Mouse (Mus musculus): ENCODE measurements around the gene 4930548H24Rik. TPM values are rescaled to one million over a fixed set of nuclear protein-coding genes. Genes with fewer than 3 reads are reported as not detected.
"Not testable (repeated sequence)": the region's sequence is repeated elsewhere in the genome, so short reads cannot be mapped to it uniquely, and the experiment has no call there.

4930548H24Rik gene
- total RNA-seq (2022), result under 1 TPM in 1 of 4 experiments, not detected in 3; 0.17 TPM

DNA sequence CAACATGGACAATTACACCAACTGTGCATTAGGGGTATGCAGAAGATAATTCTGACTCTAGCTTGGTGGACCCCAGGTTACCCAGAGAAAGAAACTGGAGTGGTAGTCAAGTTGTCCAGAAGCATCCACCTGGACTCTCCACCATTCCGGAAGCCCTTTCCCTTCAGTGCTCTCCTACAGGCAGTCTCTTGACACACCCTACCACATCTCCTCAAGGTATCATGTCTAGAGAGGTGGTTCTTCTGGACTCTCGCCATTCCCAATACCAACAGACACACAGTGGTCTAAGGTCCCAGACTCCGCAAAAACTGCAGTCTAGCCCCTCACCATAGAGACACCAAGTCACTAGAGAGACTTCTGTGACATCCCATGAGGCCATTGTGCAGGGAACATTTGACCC is at the start of gene 4930548H24Rik:
TSS of gene 4930548H24Rik (plus strand) at position 301 of the 400 bp plus-strand sequence.
- no peak for DNase-seq (ENCODE audit: low spot score in 2 of 2)

DNA sequence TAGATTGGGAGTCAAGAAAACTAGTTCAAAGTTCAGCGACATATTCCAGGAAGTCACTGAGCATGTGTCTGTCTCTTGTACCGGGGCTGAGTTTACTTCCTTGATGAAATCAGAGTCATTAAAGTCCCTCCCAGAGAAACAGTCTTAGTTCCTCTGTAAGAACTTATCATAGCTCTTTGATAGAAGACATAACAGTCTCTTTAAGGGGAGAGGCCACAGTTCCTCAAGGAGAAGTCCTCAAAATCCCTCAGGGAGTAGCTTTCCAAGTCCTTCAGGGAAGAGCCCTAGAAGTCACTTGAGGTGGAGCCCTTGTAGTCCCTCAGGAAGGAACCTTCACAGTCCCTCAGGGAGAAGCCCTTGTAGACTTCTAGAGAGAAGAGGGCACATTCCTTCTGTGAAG is 34.2 kb upstream of the 4930548H24Rik start:
- DNase-seq (ENCODE audit: low spot score in 2 of 2), result no peak

DNA sequence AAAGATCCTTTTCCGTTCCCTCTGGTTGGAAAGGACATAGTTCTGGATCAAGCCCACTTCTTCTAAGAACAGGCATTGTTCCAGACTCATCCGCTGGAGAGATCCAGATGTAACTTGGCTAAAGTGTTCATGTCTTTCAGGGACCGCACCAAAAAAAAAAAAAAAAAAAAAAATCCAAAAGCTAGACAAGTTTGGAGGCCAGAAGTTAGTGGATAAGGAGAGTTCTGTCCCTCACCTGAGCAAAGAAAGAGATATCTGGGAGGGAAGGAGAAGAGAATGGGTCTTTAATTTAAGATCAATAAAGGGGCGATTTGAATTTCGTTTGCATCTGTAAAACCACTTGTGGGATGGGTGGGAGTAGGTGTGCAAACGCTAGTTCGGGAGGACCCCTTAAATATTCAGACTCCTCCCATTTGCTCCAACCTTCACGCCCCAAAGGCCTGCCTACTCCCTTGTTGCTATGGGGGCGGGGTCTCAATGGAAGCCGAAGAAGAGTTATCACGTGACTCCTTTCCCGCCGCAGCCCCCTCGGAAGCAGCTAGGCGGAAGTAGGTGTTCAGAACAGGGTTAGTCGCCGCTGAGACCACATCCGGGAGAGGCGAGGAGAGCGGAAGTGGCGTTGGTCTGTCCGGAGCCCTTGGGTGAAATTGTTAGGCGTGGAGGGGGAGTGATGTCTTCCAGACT is 33.5 kb upstream of the 4930548H24Rik start, which contains the start of gene Zfp512:
TSS of gene Zfp512 (plus strand) at position 554 of the 684 bp plus-strand sequence.
- peak; percentile 70 to 95 for DNase-seq (ENCODE audit: low spot score in 2 of 2)

- no peak for DNase-seq (ENCODE audit: low spot score in 2 of 2)
These were observed 33.0 kb upstream of the 4930548H24Rik start for GRCm38 (mm10) chr5:31452562-31452878.

GRCm38 (mm10) chr5:31452886-31453410 is 32.6 kb upstream of the 4930548H24Rik start:
- DNase-seq (ENCODE audit: low spot score in 2 of 2), result no peak

DNA sequence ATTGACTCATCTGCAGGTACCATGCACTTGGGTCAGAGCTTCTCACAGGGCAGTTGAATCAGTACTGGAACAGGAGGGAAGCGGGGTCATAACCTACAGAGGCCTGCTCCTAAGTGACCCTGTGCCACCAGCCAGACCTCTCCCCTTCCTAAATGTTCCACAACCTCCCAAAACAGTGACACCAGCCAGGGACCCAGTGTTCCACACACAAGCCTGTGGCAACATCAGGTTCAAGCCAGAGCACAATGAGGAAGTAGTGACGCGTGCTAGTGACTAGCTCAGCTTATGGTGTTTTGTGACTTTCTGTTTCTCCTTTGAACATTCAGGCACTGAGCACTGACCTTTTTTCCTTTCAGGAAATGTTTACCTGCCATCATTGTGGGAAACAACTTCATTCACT is 17.7 kb upstream of the 4930548H24Rik start:
- DNase-seq (ENCODE audit: low spot score in 2 of 2), result no peak

- no peak for DNase-seq (ENCODE audit: low spot score in 2 of 2)
These were observed 15.8 kb upstream of the 4930548H24Rik start for GRCm38 (mm10) chr5:31469711-31470110.

- DNase-seq (ENCODE audit: low spot score in 2 of 2), result no peak
These were observed 15.2 kb upstream of the 4930548H24Rik start for GRCm38 (mm10) chr5:31470334-31470733.

GRCm38 (mm10) chr5:31480536-31480935 is 5.0 kb upstream of the 4930548H24Rik start:
- no peak for DNase-seq (ENCODE audit: low spot score in 2 of 2)

DNA sequence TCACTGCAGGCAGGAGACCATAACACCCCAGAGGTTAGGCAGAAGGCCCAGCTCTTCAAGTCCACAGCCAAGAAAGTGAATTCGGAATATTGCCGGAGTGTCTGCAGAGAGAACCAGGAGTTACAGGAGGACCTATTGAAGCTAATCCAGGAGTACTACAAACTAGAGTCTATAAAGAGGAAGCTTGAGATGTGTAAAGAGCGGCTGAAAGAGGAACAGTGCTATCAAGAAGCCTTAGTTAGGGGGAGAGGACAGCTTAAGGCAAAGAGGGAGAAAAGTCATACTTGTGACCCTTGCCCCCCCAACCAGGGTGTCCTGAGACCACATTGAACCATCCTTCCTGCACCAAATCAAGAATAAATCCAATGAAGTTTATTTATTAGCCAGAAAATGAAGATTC is 2.3 kb downstream of the 4930548H24Rik start:
- no peak for DNase-seq (ENCODE audit: low spot score in 2 of 2)

DNA sequence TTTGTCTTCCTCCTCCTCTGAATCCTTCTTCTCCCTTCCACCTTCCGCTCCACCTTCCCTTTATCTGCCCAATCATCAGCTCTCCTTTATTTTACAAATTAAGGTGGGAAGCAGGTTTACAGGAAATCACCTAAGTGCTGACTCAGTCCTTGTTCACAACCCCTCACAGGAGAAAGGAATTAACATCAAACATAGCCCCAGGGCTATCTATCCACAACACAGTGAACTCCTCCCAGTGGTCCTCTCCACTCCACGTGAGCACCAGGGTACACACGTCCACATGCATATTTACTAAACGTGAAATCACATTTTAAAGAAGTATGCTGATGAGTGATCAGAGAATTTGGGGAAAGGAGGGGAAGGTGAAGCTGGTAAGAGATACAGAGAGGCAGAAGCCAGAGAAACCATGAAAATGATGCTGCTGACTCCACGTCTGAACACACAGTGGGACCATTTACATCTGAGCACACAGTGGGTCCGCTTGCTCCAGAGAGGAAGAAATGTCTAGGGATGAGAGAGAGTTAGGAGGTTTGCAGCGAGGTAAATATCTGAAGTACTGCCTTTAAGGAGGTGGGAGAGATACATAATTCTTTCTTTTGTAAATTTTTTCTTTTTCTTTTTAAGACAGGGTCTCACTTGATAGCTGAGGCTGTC is 3.7 kb downstream of the 4930548H24Rik start:
- no peak for DNase-seq (ENCODE audit: low spot score in 2 of 2)

- DNase-seq (ENCODE audit: low spot score in 2 of 2), result no peak
These were observed 6.5 kb downstream of the 4930548H24Rik start for GRCm38 (mm10) chr5:31492031-31492430.

- peak; percentile 76 to 90 for DNase-seq (ENCODE audit: low spot score in 2 of 2)
These were observed 9.2 kb downstream of the 4930548H24Rik start, which contains the start of gene Gpn1 for GRCm38 (mm10) chr5:31494513-31495297. TSS of gene Gpn1 (plus strand) at chr5:31494741.

- DNase-seq (ENCODE audit: low spot score in 2 of 2), result no peak
These were observed 19.3 kb downstream of the 4930548H24Rik start for GRCm38 (mm10) chr5:31504843-31505242.

DNA sequence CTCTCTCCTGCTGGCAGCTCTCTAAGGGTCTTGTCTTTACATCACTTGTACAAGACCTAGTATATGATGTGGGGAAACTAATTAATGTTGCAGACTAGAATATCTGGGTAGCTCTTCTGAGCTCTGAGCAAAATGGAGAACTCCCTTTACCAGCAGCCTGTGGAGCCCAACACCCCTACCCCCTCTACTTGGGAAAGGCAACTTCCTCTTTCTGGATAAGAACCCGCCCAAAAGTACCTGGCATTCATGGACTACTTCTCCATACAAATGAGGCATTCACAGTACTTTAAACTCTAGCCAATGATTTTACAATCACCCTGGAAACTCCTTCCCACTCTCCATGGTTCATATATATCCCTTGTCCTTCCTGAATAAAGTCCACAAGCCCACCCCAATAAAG is 26.9 kb downstream of the 4930548H24Rik start:
- DNase-seq (ENCODE audit: low spot score in 2 of 2), result no peak

GRCm38 (mm10) chr5:31520556-31520955 is 35.0 kb downstream of the 4930548H24Rik start:
- no peak for DNase-seq (ENCODE audit: low spot score in 2 of 2)

- peak; percentile 55 to 73 for DNase-seq (ENCODE audit: low spot score in 2 of 2)
These were observed 41.0 kb downstream of the 4930548H24Rik start, which contains the start of gene Slc4a1ap for GRCm38 (mm10) chr5:31526354-31527116. TSS of gene Slc4a1ap (plus strand) at chr5:31526995.

DNA sequence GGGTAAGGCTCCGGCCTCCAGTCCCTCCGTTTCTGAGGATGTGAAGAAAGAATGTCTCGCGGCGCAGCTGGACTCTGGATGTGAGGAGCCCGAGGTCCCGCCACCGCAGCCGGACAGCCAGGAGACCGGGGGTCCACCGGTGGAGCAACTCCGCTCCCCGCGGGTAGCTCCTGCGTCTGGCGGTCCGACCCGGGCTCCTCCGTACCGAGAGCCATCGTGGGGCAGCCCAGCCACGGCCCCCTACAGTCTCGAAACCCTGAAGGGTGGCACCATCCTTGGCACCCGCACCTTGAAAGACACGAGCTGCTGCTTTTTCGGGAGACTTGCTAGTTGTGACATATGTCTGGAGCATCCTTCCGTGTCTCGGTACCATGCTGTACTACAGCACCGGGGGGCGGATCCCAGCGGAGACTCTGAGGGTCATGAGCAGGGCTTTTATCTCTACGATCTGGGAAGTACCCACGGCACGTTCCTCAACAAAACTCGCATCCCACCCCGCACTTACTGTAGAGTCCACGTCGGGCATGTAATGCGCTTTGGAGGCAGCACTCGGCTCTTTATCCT is 41.7 kb downstream of the 4930548H24Rik start:
- no peak for DNase-seq (ENCODE audit: low spot score in 2 of 2)

DNA sequence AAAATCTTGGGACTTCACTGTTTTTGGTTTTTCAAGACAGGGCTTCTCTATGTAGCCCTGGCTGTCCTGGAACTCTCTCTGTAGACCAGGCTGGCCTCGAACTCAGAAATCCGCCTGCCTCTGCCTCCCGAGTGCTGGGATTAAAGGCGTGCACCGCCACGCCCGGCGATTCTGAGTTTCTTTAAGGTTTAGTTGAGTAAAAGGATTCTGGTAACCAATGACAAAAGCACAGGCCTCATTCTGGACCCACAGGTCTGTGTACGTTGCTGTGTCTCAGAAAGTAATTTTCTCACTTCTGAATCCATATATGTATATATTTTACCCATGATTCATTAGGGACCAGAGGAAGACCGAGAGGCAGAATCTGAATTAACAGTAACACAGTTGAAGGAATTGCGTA is 42.2 kb downstream of the 4930548H24Rik start, which contains the start of gene Supt7l:
TSS of gene Supt7l (minus strand) at position 101 of the 400 bp plus-strand sequence.
- not testable (repeated sequence) for DNase-seq (ENCODE audit: low spot score in 2 of 2)

DNA sequence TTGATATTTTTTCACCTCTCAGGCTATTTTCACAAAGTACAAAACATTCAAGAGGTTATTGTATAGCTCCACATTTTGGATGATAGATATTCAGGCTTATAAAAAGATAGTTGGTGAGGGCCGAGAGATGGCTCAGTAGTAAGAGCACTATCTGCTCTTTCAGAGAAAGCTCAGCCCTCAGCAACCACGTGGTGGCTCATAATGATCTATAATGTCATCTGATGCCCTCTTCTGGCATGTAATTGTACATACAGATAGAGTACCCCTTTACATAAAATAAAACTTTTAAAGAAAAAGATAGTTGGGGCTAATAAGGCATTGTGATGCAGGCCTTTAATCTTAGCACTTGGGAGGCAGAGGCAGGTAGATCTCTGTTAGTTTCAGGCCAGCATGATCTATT is 43.0 kb downstream of the 4930548H24Rik start:
- DNase-seq (ENCODE audit: low spot score in 2 of 2), result no peak

DNA sequence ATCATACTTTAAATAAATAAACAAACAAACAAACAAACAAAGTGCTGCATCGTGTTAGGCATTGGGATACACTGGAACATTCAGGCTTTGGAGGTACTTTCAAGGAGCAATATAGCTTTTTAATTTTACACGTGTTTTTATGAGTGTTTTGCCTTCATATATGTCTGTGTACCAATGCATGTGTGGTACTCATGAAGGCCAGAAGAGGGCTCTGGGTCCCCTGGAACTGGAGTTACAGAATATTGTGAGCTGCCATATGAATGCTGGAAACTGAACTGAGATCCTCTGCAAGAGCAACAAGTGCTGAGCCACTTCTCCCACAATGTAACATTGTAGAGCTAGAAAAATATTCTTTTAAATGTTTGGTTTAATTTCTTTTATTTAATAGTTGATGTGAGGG is 49.7 kb downstream of the 4930548H24Rik start:
- DNase-seq (ENCODE audit: low spot score in 2 of 2), result no peak

Measured in left cerebral cortex, adult 8-10 months (tissue).